Mouse (Mus musculus): ENCODE results near the gene Plekha1. TPM values are rescaled to one million over a fixed set of nuclear protein-coding genes. Genes with fewer than 3 reads are reported as not detected.

Gene Plekha1
- polyA plus RNA-seq, 1 experiment from 2014 or later: 37.9 TPM

- Histone ChIP-seq H3K9me3 (no peaks in the 10 kb centered on the region), H3K9ac (replicated peaks) (no peak overlapping the region), H3K4me1 (replicated peaks) (no peaks in the 10 kb centered on the region), H3K27me3 (no peaks in the 10 kb centered on the region), H3K27ac (no peak overlapping the region), H3K4me2 (no peak overlapping the region), H3K4me3 (replicated peaks) (no peak overlapping the region), H3K36me3 (no peaks in the 10 kb centered on the region)
- no peak for ATAC-seq (ENCODE audit: insufficient number of reproducible peaks, insufficient read depth, low FRiP score, low TSS enrichment, low read depth)
- 74% methylated on average over 13 of the region's 13 CpGs for WGBS
Measured at GRCm38 (mm10) chr7:130922981-130923731, 57.6 kb downstream of the Plekha1 start.

- Histone ChIP-seq H3K27ac (no peak overlapping the region), H3K4me1 (replicated peaks) (no peaks in the 10 kb centered on the region), H3K27me3 (peaks cover 28% of the 10 kb centered on the region), H3K4me3 (replicated peaks) (no peak overlapping the region), H3K9ac (replicated peaks) (no peak overlapping the region), H3K9me3 (no peaks in the 10 kb centered on the region), H3K4me2 (no peak overlapping the region), H3K36me3 (no peaks in the 10 kb centered on the region)
- 65% methylated on average over 3 of the region's 3 CpGs for WGBS
- ATAC-seq (ENCODE audit: insufficient number of reproducible peaks, insufficient read depth, low FRiP score, low TSS enrichment, low read depth): no peak
Measured at GRCm38 (mm10) chr7:130930401-130930800, 64.8 kb downstream of the Plekha1 start.

- Histone ChIP-seq H3K27ac (no peak overlapping the region), H3K36me3 (no peaks in the 10 kb centered on the region), H3K9ac (replicated peaks) (no peak overlapping the region), H3K9me3 (no peaks in the 10 kb centered on the region), H3K4me1 (replicated peaks) (peaks cover 13% of the 10 kb centered on the region), H3K4me2 (no peak overlapping the region), H3K27me3 (peaks cover 53% of the 10 kb centered on the region), H3K4me3 (replicated peaks) (no peak overlapping the region)
- WGBS: 83% methylated on average over 9 of the region's 9 CpGs
- no peak for ATAC-seq (ENCODE audit: insufficient number of reproducible peaks, insufficient read depth, low FRiP score, low TSS enrichment, low read depth)
Measured at GRCm38 (mm10) chr7:130932921-130933320, 67.4 kb downstream of the Plekha1 start.

- H3K4me1 ChIP-seq (replicated peaks): peaks cover 13% of the 10 kb centered on the region
- H3K4me3 ChIP-seq (replicated peaks): no peak overlapping the region
- H3K36me3 ChIP-seq: no peaks in the 10 kb centered on the region
- no peaks in the 10 kb centered on the region for H3K9me3 ChIP-seq
- WGBS: 86% methylated on average over 4 of the region's 4 CpGs
- no peak overlapping the region for H3K27ac ChIP-seq
- peaks cover 70% of the 10 kb centered on the region for H3K27me3 ChIP-seq
- no peak overlapping the region for H3K9ac ChIP-seq (replicated peaks)
- no peak for ATAC-seq (ENCODE audit: insufficient number of reproducible peaks, insufficient read depth, low FRiP score, low TSS enrichment, low read depth)
- no peak overlapping the region for H3K4me2 ChIP-seq
Measured at GRCm38 (mm10) chr7:130934654-130935053, 69.1 kb downstream of the Plekha1 start.

GRCm38 (mm10) chr7:130935421-130935792, 69.9 kb downstream of the Plekha1 start:
- Histone ChIP-seq H3K4me3 (replicated peaks) (peak overlapping the region; percentile 56), H3K36me3 (no peaks in the 10 kb centered on the region), H3K4me2 (peak overlapping the region; percentile 73), H3K9me3 (no peaks in the 10 kb centered on the region), H3K9ac (replicated peaks) (no peak overlapping the region), H3K4me1 (replicated peaks) (peaks cover 13% of the 10 kb centered on the region), H3K27me3 (peaks cover 77% of the 10 kb centered on the region), H3K27ac (no peak overlapping the region)
- WGBS: 11% methylated on average over 16 of the region's 16 CpGs
- no peak for ATAC-seq (ENCODE audit: insufficient number of reproducible peaks, insufficient read depth, low FRiP score, low TSS enrichment, low read depth)

GRCm38 (mm10) chr7:130935793-130936471, 70.4 kb downstream of the Plekha1 start, which contains the start of gene Htra1:
Gene Htra1 (plus strand): TSS chr7:130936111.
- Histone ChIP-seq H3K9ac (replicated peaks) (peak within 1 kb of the TSS; percentile 57), H3K27ac (no peak within 1 kb of the TSS), H3K27me3 (peaks cover 77% of the 10 kb centered on the region), H3K4me3 (replicated peaks) (peak within 1 kb of the TSS; percentile 56), H3K36me3 (no peaks in the 10 kb centered on the region), H3K4me1 (replicated peaks) (peaks cover 13% of the 10 kb centered on the region), H3K9me3 (no peaks in the 10 kb centered on the region), H3K4me2 (peak within 1 kb of the TSS; percentile 73)
- ATAC-seq (ENCODE audit: insufficient number of reproducible peaks, insufficient read depth, low FRiP score, low TSS enrichment, low read depth): peak; percentile 80
- WGBS: under 1% methylated on average over 70 of the region's 70 CpGs

- no peak overlapping the region for H3K27ac ChIP-seq
Measured at GRCm38 (mm10) chr7:130936472-130936951, 71.0 kb downstream of the Plekha1 start.

GRCm38 (mm10) chr7:130937266-130937841, 71.8 kb downstream of the Plekha1 start:
- no peaks in the 10 kb centered on the region for H3K9me3 ChIP-seq
- peaks cover 13% of the 10 kb centered on the region for H3K4me1 ChIP-seq (replicated peaks)
- H3K9ac ChIP-seq (replicated peaks): no peak overlapping the region
- H3K4me2 ChIP-seq: peak overlapping the region; percentile 73
- H3K27me3 ChIP-seq: peaks cover 77% of the 10 kb centered on the region
- WGBS: 26% methylated on average over 12 of the region's 12 CpGs
- no peak overlapping the region for H3K27ac ChIP-seq
- ATAC-seq (ENCODE audit: insufficient number of reproducible peaks, insufficient read depth, low FRiP score, low TSS enrichment, low read depth): no peak
- H3K4me3 ChIP-seq (replicated peaks): peak overlapping the region; percentile 56; the same call in 1 of the 2 replicates
- no peaks in the 10 kb centered on the region for H3K36me3 ChIP-seq

More at GRCm38 (mm10) chr7:130936472-130936951, 71.0 kb downstream of the Plekha1 start:
- Histone ChIP-seq H3K4me3 (replicated peaks) (peak overlapping the region; percentile 56), H3K4me2 (peak overlapping the region; percentile 73), H3K36me3 (no peaks in the 10 kb centered on the region), H3K4me1 (replicated peaks) (peaks cover 13% of the 10 kb centered on the region), H3K9me3 (no peaks in the 10 kb centered on the region), H3K27me3 (peaks cover 77% of the 10 kb centered on the region), H3K9ac (replicated peaks) (peak overlapping the region; percentile 57)
- 0 out of 2 replicates have a peak, but pooled peaks have one; percentile 6 for ATAC-seq (ENCODE audit: insufficient number of reproducible peaks, insufficient read depth, low FRiP score, low TSS enrichment, low read depth)
- 1% methylated on average over 49 of the region's 49 CpGs for WGBS

- no peak for ATAC-seq (ENCODE audit: insufficient number of reproducible peaks, insufficient read depth, low FRiP score, low TSS enrichment, low read depth)
- H3K4me1 ChIP-seq (replicated peaks): peaks cover 13% of the 10 kb centered on the region
- H3K27me3 ChIP-seq: peaks cover 73% of the 10 kb centered on the region
- WGBS: 74% methylated on average over 4 of the region's 4 CpGs
- H3K4me3 ChIP-seq (replicated peaks): no peak overlapping the region
- no peak overlapping the region for H3K4me2 ChIP-seq
- no peaks in the 10 kb centered on the region for H3K9me3 ChIP-seq
- H3K9ac ChIP-seq (replicated peaks): no peak overlapping the region
- no peaks in the 10 kb centered on the region for H3K36me3 ChIP-seq
- H3K27ac ChIP-seq: no peak overlapping the region
Measured at GRCm38 (mm10) chr7:130938005-130938404, 72.4 kb downstream of the Plekha1 start.

GRCm38 (mm10) chr7:130938896-130939295, 73.3 kb downstream of the Plekha1 start:
- no peaks in the 10 kb centered on the region for H3K36me3 ChIP-seq
- no peak overlapping the region for H3K27ac ChIP-seq
- ATAC-seq (ENCODE audit: insufficient number of reproducible peaks, insufficient read depth, low FRiP score, low TSS enrichment, low read depth): no peak
- H3K4me3 ChIP-seq (replicated peaks): no peak overlapping the region
- H3K4me1 ChIP-seq (replicated peaks): peaks cover 13% of the 10 kb centered on the region
- no peaks in the 10 kb centered on the region for H3K9me3 ChIP-seq
- no peak overlapping the region for H3K4me2 ChIP-seq
- no peak overlapping the region for H3K9ac ChIP-seq (replicated peaks)
- peaks cover 64% of the 10 kb centered on the region for H3K27me3 ChIP-seq
- WGBS: 90% methylated on average over 8 of the region's 8 CpGs

GRCm38 (mm10) chr7:130940733-130941132, 75.2 kb downstream of the Plekha1 start:
- 81% methylated on average over 8 of the region's 8 CpGs for WGBS
- Histone ChIP-seq H3K36me3 (no peaks in the 10 kb centered on the region), H3K27ac (no peak overlapping the region), H3K4me3 (replicated peaks) (no peak overlapping the region), H3K27me3 (peaks cover 46% of the 10 kb centered on the region), H3K9ac (replicated peaks) (no peak overlapping the region), H3K4me1 (replicated peaks) (peaks cover 12% of the 10 kb centered on the region), H3K9me3 (no peaks in the 10 kb centered on the region), H3K4me2 (no peak overlapping the region)
- ATAC-seq (ENCODE audit: insufficient number of reproducible peaks, insufficient read depth, low FRiP score, low TSS enrichment, low read depth): no peak
